ENCODE assay signal across 9 mouse cellular contexts in the genomic region with DNA sequence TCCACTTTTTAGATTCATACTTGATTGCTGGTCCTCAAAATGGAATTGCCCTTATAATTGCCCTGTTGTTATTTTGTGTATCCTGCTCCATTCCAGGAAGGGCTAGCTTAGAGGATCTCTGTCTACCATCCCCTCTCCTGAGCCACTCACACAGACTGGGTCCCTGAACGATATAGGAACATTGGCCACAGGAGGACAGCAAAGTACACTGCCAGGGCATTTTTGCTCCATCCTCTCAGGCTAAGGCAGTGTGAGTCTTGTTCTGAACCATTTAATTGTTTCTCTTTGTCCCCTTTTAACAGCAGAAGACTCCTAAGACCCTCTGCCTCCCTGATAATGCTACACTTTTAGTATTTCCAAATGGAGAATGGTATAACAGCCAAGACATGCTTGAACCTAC. TPM values are rescaled to one million over a fixed set of nuclear protein-coding genes. Genes with fewer than 3 reads are reported as not detected.
A peak's percentile ranks its signal among the peaks of the same experiment; 100 is the strongest.
DNase-seq lines count a peak whose midpoint lies in the region; ATAC-seq lines count a peak whose summit lies in the region.
"Had no signal": no experiment of that assay in that cellular context is flagged by ENCODE, and none has a peak within 500 bp of the region (broad histone marks: within the 10 kb centered on the region; RNA-seq: fewer than 3 reads in every experiment).

No protein-coding gene starts in this region.

- no peaks in the 10 kb centered on the region for H3K27me3 ChIP-seq in forebrain, embryonic 12.5 days
- H3K27me3 ChIP-seq in midbrain, embryonic 16.5 days (ENCODE audit: control insufficient read depth, insufficient read depth, low read depth, low read length): no peaks in the 10 kb centered on the region
- H3K27me3 ChIP-seq: liver, embryonic 15.5 days had no signal

- H3K4me2 ChIP-seq in forebrain, embryonic 12.5 days: no peak overlapping the region
- H3K4me2 ChIP-seq in midbrain, embryonic 16.5 days (ENCODE audit: low read length): no peak overlapping the region
- H3K4me2 ChIP-seq: liver, embryonic 15.5 days had no signal

- DNase-seq in frontal cortex, postnatal 25 days (ENCODE audit: low spot score in 2 of 2): peak; percentile 50 to 51
- DNase-seq in B cell, adult 2 months: peak; percentile 55 to 56
- peak; percentile 75 to 87 for DNase-seq in cerebellum, postnatal 25 days
- peak; percentile 72 to 81 for DNase-seq in layer of hippocampus, postnatal 10 days (ENCODE audit: low spot score in 2 of 2)
- peak; percentile 37 to 75 for DNase-seq in spleen, postnatal 4 days (ENCODE audit: low spot score in 2 of 2)

- H3K27ac ChIP-seq in forebrain, embryonic 12.5 days: no peak overlapping the region
- no peak overlapping the region for H3K27ac ChIP-seq in midbrain, embryonic 16.5 days (ENCODE audit: low read length)
- H3K27ac ChIP-seq: liver, embryonic 15.5 days had no signal

- ATAC-seq in frontal cortex, adult (ENCODE audit: low TSS enrichment): no peak
- ATAC-seq in forebrain, embryonic 12.5 days (ENCODE audit: low FRiP score): no peak
- ATAC-seq in midbrain, embryonic 16.5 days: no peak

- H3K9ac ChIP-seq in forebrain, embryonic 12.5 days: no peak overlapping the region
- H3K9ac ChIP-seq in midbrain, embryonic 16.5 days (ENCODE audit: low read depth, low read length): no peak overlapping the region
- H3K9ac ChIP-seq: liver, embryonic 15.5 days had no signal

- 68% methylated on average over 1 of the region's 1 CpGs for WGBS in forebrain, embryonic 12.5 days
- WGBS in midbrain, embryonic 16.5 days: 83% methylated on average over 1 of the region's 1 CpGs

- peaks cover 42% of the 10 kb centered on the region for H3K36me3 ChIP-seq in forebrain, embryonic 12.5 days (replicated peaks)
- H3K36me3 ChIP-seq in midbrain, embryonic 16.5 days (ENCODE audit: control insufficient read depth, insufficient read depth, low read length): peaks cover 27% of the 10 kb centered on the region; the same call in 1 of the 2 replicates

- no peaks in the 10 kb centered on the region for H3K4me1 ChIP-seq in forebrain, embryonic 12.5 days
- H3K4me1 ChIP-seq in midbrain, embryonic 16.5 days (ENCODE audit: control insufficient read depth, insufficient read depth, low read length): no peaks in the 10 kb centered on the region

- H3K9me3 ChIP-seq in forebrain, embryonic 12.5 days: no peaks in the 10 kb centered on the region
- H3K9me3 ChIP-seq in midbrain, embryonic 16.5 days (replicated peaks; ENCODE audit: control insufficient read depth, low read length, poor library complexity, severe bottlenecking): no peaks in the 10 kb centered on the region
- H3K9me3 ChIP-seq: liver, embryonic 15.5 days had no signal

- H3K4me3 ChIP-seq in forebrain, embryonic 12.5 days (replicated peaks): no peak overlapping the region
- H3K4me3 ChIP-seq in midbrain, embryonic 16.5 days (ENCODE audit: low read depth, low read length): no peak overlapping the region
- H3K4me3 ChIP-seq: liver, embryonic 15.5 days had no signal

RNA-seq across cellular contexts. Expression of a gene that starts 25.6 kb away (rescaled TPM):
- total RNA-seq in layer of hippocampus, postnatal 10 days (2021): 10 to 100 TPM; 66.8 to 71.6 TPM
- 51.0 and 53.9 TPM in 2 replicates for polyA plus RNA-seq in forebrain, embryonic 12.5 days (2016; fragmentation: Nextera tagmentation; extraction: Ambion mirVana)
- polyA plus RNA-seq in midbrain, embryonic 16.5 days (2015; fragmentation: Nextera tagmentation; extraction: Ambion mirVana): 70.0 and 74.0 TPM in 2 replicates

RNA-seq across cellular contexts. Expression of a gene that starts 27.9 kb away (rescaled TPM):
- total RNA-seq in layer of hippocampus, postnatal 10 days (2021): 10 to 100 TPM; 33.0 to 35.5 TPM
- 20.4 and 22.6 TPM in 2 replicates for polyA plus RNA-seq in forebrain, embryonic 12.5 days (2016; fragmentation: Nextera tagmentation; extraction: Ambion mirVana)
- polyA plus RNA-seq in midbrain, embryonic 16.5 days (2015; fragmentation: Nextera tagmentation; extraction: Ambion mirVana): 12.7 and 13.3 TPM in 2 replicates
